Mouse (Mus musculus) c-Kit-positive CD71-negative TER-119-negative erythroid progenitor cells, embryonic 14.5 days (primary cell): ENCODE measurements at regions not wholly inside any gene's neighbourhood (a gene's known extent, or its start where the extent isn't known, plus 50 kb on each side); places are given as distances from the start of the nearest gene placed in this dataset.

Experiments
- DNase-seq: peaks from one replicate; pipeline ENCODE4 v3.0.0-alpha.2; 2013; ENCODE audit warnings: low read depth

DNA sequence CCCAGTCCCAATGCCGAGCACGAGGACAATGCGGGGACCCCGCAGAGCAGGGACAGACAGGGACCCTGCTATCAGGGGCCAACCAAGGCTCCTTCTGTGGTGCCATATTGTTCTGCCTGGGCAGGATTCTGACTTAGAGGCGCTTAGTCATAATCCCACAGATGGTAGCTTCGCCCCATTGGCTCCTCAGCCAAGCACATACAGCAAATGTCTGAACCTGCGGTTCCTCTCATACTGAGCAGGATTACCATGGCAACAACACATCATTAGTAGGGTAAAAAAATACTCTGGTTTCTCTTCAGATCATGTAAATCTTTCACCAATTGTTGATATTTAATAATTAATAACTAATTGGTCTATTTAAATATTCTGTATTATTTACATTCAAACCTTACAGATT, 2140.3 kb upstream of the Cdh20 start:
- peak; percentile 78 for DNase-seq

- no peak for DNase-seq
Observed at GRCm38 (mm10) chr1:102644379-102644778, 2123.9 kb upstream of the Cdh20 start.

DNA sequence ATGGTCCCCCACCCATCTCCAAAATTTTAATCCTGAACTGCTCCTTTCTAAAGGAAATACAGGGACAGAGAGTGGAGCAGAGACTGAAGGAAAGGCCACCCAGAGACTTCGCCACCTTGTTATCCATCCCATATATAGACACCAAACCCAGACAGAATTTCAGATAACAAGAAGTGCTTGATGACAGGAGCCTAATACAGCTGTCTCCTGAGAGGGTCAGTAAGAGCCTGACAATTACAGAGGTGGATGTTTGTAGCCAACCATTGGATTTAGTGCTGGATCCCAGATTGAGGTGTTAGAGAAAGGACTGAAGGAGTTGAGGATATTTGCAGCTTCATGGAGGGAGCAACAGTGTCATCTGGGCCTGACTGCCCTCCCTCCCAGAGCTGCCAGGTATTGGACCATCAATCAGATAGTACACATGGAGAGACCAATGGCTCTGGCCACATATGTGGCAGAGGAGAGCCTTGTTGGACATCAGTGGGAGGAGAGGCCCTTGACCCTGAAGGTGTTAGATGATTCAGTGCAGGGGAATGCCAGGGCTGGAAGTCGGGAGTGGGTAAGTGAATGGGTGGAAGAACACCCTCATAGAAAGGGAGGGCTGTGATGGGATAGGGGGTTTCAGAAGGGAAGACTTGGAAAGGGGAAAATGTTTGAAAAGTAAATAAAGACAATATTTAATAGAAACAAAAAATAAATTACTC, 2080.8 kb upstream of the Cdh20 start:
- no peak for DNase-seq

GRCm38 (mm10) chr1:102716459-102716858, 2051.9 kb upstream of the Cdh20 start:
- no peak for DNase-seq

- DNase-seq, result no peak
Observed at GRCm38 (mm10) chr1:102733991-102734390, 2034.3 kb upstream of the Cdh20 start.

GRCm38 (mm10) chr1:102735392-102735791, 2032.9 kb upstream of the Cdh20 start:
- DNase-seq, result no peak

DNA sequence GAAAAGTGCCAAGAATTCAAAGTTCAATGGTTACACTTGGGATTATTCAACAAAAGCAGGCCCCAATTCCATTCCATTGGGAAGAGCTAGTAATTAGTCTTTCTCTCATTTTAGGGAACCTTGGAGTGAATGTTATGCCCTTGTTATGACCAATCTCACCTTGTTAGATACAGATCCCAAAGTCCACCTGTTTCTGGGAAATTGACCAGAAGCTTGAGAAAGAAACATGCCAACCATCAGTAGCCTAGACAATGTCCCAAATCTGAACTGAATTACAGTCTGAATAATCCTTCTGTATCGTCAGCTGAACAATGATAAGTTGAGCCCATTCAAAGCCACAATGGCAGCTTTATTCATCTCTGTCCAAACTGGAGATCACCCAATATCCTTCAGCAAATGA, 2010.4 kb upstream of the Cdh20 start:
- no peak for DNase-seq
